Mouse (Mus musculus): ENCODE data around the gene Emsy.

Emsy gene

GRCm38 (mm10) chr7:98575651-98576239 is 80.8 kb downstream of the Emsy start:
- DNase-seq, result no peak

- no peak for DNase-seq
Observed at GRCm38 (mm10) chr7:98574771-98575191, 81.8 kb downstream of the Emsy start.

GRCm38 (mm10) chr7:98574271-98574670 is 82.3 kb downstream of the Emsy start:
- no peak for DNase-seq

- DNase-seq, result peak; percentile 50
Observed at GRCm38 (mm10) chr7:98573231-98573781, 83.3 kb downstream of the Emsy start.

- DNase-seq, result peak; percentile 60
Observed at GRCm38 (mm10) chr7:98572223-98572868, 84.2 kb downstream of the Emsy start.

GRCm38 (mm10) chr7:98570824-98571505 is 85.6 kb downstream of the Emsy start:
- no peak for DNase-seq

- no peak for DNase-seq
Observed at GRCm38 (mm10) chr7:98567056-98567455, 89.5 kb downstream of the Emsy start.

GRCm38 (mm10) chr7:98564607-98565364 is 91.8 kb downstream of the Emsy start:
- DNase-seq, result peak; percentile 46

- DNase-seq, result no peak
Observed at GRCm38 (mm10) chr7:98563991-98564390, 92.6 kb downstream of the Emsy start.

GRCm38 (mm10) chr7:98562966-98563365 is 93.6 kb downstream of the Emsy start:
- no peak for DNase-seq

- no peak for DNase-seq
Observed at GRCm38 (mm10) chr7:98562186-98562585, 94.4 kb downstream of the Emsy start.

- no peak for DNase-seq
Observed at GRCm38 (mm10) chr7:98561556-98562164, 94.9 kb downstream of the Emsy start.

- DNase-seq, result no peak
Observed at GRCm38 (mm10) chr7:98558128-98558921, 98.3 kb downstream of the Emsy start.

- no peak for DNase-seq
Observed at GRCm38 (mm10) chr7:98556767-98557394, 99.7 kb downstream of the Emsy start.

GRCm38 (mm10) chr7:98551041-98551440 is 105.5 kb downstream of the Emsy start:
- DNase-seq, result no peak

- no peak for DNase-seq
Observed at GRCm38 (mm10) chr7:98550596-98550995, 106.0 kb downstream of the Emsy start.

- DNase-seq, result no peak
Observed at GRCm38 (mm10) chr7:98548839-98549238, 107.7 kb downstream of the Emsy start.

- no peak for DNase-seq
Observed at GRCm38 (mm10) chr7:98544556-98544955, 112.0 kb downstream of the Emsy start.

- DNase-seq, result no peak
Observed at GRCm38 (mm10) chr7:98543853-98544370, 112.7 kb downstream of the Emsy start.

GRCm38 (mm10) chr7:98542731-98543142 is 113.8 kb downstream of the Emsy start:
- peak; percentile 41 for DNase-seq

GRCm38 (mm10) chr7:98542267-98542666 is 114.3 kb downstream of the Emsy start:
- no peak for DNase-seq
